Mouse (Mus musculus): ENCODE results near the gene Twnk.

DNA sequence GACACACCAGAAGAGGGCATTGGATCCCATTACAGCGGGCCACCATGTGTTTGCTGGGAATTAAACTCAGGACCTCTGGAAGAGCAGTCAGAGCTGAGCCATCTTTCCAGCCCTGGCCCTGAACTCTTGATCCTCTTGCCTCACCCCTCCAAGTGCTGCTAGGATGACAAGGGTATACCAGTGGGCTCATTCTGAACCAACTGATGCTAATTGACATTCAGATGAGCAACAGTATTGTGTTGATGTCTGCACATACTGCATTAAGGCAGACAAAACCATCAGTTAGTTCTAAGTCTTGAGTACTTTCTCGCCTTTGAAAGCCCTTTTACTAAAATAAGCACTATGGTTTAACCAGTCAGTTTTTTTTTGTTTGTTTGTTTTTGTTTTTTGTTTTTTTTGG is 45.8 kb upstream of the Twnk start:
- TF ChIP-seq POLR2A (IDR thresholded peaks at IDR 0.05; ENCODE audit: insufficient read depth, low read depth, low read length) (no peak), CTCF (IDR thresholded peaks at IDR 0.05) (no peak)
